Mouse (Mus musculus): Measurements from ENCODE around the gene Inpp5f.

DNA sequence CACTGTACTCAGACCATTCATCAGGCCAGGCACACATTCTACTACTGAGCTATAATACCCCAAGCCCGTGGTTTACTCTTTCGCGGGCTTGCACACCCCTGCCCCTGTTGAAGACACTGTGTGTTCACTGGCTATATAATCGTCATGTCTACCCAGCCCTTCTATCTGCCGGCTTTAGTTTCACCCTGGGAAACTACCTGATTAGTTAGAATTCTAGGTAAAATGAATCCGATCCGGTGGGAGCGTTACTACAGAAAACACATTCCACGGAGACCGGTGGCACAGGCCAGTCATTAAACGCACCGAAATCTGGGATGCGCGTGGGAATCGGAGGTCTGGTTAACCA lies 128.0 kb downstream of the Inpp5f start:
- TF ChIP-seq EP300 (IDR thresholded peaks at IDR 0.05; ENCODE audit: low read depth) = no peak
- no peak for TF ChIP-seq CTCF (IDR thresholded peaks at IDR 0.05; ENCODE audit: low read depth)

Data from liver, postnatal 0 days (tissue).